Mouse (Mus musculus): ENCODE data around the gene Fam117b. TPM values are rescaled to one million over a fixed set of nuclear protein-coding genes. Genes with fewer than 3 reads are reported as not detected.

Fam117b gene
- polyA plus RNA-seq, 1 experiment from 2014 or later = 11.4 TPM

GRCm38 (mm10) chr1:60015511-60015910 lies 102.7 kb downstream of the Fam117b start:
- 81% methylated on average over 6 of the region's 6 CpGs for WGBS
- no peaks in the 10 kb centered on the region for H3K4me1 ChIP-seq (ENCODE audit: control insufficient read depth, insufficient read depth, low read length)
- H3K9ac ChIP-seq (replicated peaks; ENCODE audit: low read depth, low read length) = no peak overlapping the region
- no peaks in the 10 kb centered on the region for H3K36me3 ChIP-seq (ENCODE audit: control insufficient read depth, insufficient read depth, low read length)
- H3K27ac ChIP-seq (ENCODE audit: low read length) = no peak overlapping the region
- H3K4me2 ChIP-seq (replicated peaks; ENCODE audit: low read depth, low read length) = no peak overlapping the region
- H3K9me3 ChIP-seq (ENCODE audit: control insufficient read depth, low read depth, low read length) = no peaks in the 10 kb centered on the region
- no peak for ATAC-seq (ENCODE audit: insufficient number of reproducible peaks, insufficient read depth, low FRiP score, low read depth)
- no peaks in the 10 kb centered on the region for H3K27me3 ChIP-seq (ENCODE audit: control insufficient read depth, insufficient read depth, low read length)
- H3K4me3 ChIP-seq (ENCODE audit: low read depth, low read length) = no peak overlapping the region

- Histone ChIP-seq H3K27ac (ENCODE audit: low read length) (no peak overlapping the region), H3K4me1 (ENCODE audit: control insufficient read depth, insufficient read depth, low read length) (no peaks in the 10 kb centered on the region), H3K36me3 (ENCODE audit: control insufficient read depth, insufficient read depth, low read length) (no peaks in the 10 kb centered on the region), H3K27me3 (ENCODE audit: control insufficient read depth, insufficient read depth, low read length) (no peaks in the 10 kb centered on the region), H3K9ac (replicated peaks; ENCODE audit: low read depth, low read length) (no peak overlapping the region), H3K4me2 (replicated peaks; ENCODE audit: low read depth, low read length) (no peak overlapping the region), H3K9me3 (ENCODE audit: control insufficient read depth, low read depth, low read length) (no peaks in the 10 kb centered on the region), H3K4me3 (ENCODE audit: low read depth, low read length) (no peak overlapping the region)
- ATAC-seq (ENCODE audit: insufficient number of reproducible peaks, insufficient read depth, low FRiP score, low read depth) = no peak
- WGBS = 77% methylated on average over 5 of the region's 5 CpGs
These were observed 103.4 kb downstream of the Fam117b start for GRCm38 (mm10) chr1:60016136-60016611.

- WGBS = 88% methylated on average over 1 of the region's 1 CpGs
- no peak overlapping the region for H3K9ac ChIP-seq (replicated peaks; ENCODE audit: low read depth, low read length)
- no peak overlapping the region for H3K4me2 ChIP-seq (replicated peaks; ENCODE audit: low read depth, low read length)
- H3K36me3 ChIP-seq (ENCODE audit: control insufficient read depth, insufficient read depth, low read length) = no peaks in the 10 kb centered on the region
- H3K4me1 ChIP-seq (ENCODE audit: control insufficient read depth, insufficient read depth, low read length) = no peaks in the 10 kb centered on the region
- H3K9me3 ChIP-seq (ENCODE audit: control insufficient read depth, low read depth, low read length) = no peaks in the 10 kb centered on the region
- ATAC-seq (ENCODE audit: insufficient number of reproducible peaks, insufficient read depth, low FRiP score, low read depth) = no peak
- no peaks in the 10 kb centered on the region for H3K27me3 ChIP-seq (ENCODE audit: control insufficient read depth, insufficient read depth, low read length)
- H3K27ac ChIP-seq (ENCODE audit: low read length) = no peak overlapping the region
- no peak overlapping the region for H3K4me3 ChIP-seq (ENCODE audit: low read depth, low read length)
These were observed 104.2 kb downstream of the Fam117b start for GRCm38 (mm10) chr1:60017031-60017469.

Other genes starting within 250 kb of the Fam117b start
- gene Sumo1, start 242.2 kb upstream of the Fam117b start, polyA plus RNA-seq (2014; fragmentation: Nextera tagmentation; extraction: Ambion mirVana) = 382 and 398 TPM in 2 replicates
- 219 and 254 TPM in 2 replicates for gene Nop58, start 228.0 kb upstream of the Fam117b start, polyA plus RNA-seq (2014; fragmentation: Nextera tagmentation; extraction: Ambion mirVana)
- gene Bmpr2, start 149.6 kb upstream of the Fam117b start, polyA plus RNA-seq (2014; fragmentation: Nextera tagmentation; extraction: Ambion mirVana) = 15.0 and 17.2 TPM in 2 replicates
- 0.87 and 1.4 TPM in 2 replicates for gene Ica1l, start 130.2 kb downstream of the Fam117b start, polyA plus RNA-seq (2014; fragmentation: Nextera tagmentation; extraction: Ambion mirVana)
- gene Carf, start 185.2 kb downstream of the Fam117b start, polyA plus RNA-seq (2014; fragmentation: Nextera tagmentation; extraction: Ambion mirVana) = 10.3 and 11.4 TPM in 2 replicates
- gene Wdr12, start 185.6 kb downstream of the Fam117b start, polyA plus RNA-seq (2014; fragmentation: Nextera tagmentation; extraction: Ambion mirVana) = 46.0 and 47.3 TPM in 2 replicates